Mouse (Mus musculus): ENCODE data around the gene Hacd3. TPM values are rescaled to one million over a fixed set of nuclear protein-coding genes. Genes with fewer than 3 reads are reported as not detected.
"Not testable (repeated sequence)": the region's sequence is repeated elsewhere in the genome, so short reads cannot be mapped to it uniquely, and the experiment has no call there.

Hacd3 gene
- polyA plus RNA-seq, 1 experiment from 2014 or later: 83.5 TPM

GRCm38 (mm10) chr9:65036456-65036855 lies 15.0 kb upstream of the Hacd3 start:
- Histone ChIP-seq H3K27ac (replicated peaks; ENCODE audit: low read depth, low read length) (no peak overlapping the region), H3K4me3 (ENCODE audit: low read depth, low read length) (no peak overlapping the region), H3K9me3 (replicated peaks; ENCODE audit: control insufficient read depth, low read length) (no peaks in the 10 kb centered on the region), H3K27me3 (ENCODE audit: control insufficient read depth, insufficient read depth, low read length) (no peaks in the 10 kb centered on the region), H3K36me3 (replicated peaks; ENCODE audit: control insufficient read depth, insufficient read depth, low read depth, low read length) (peaks cover 6% of the 10 kb centered on the region), H3K4me2 (ENCODE audit: low read depth, low read length) (no peak overlapping the region), H3K9ac (replicated peaks; ENCODE audit: low read length) (no peak overlapping the region), H3K4me1 (ENCODE audit: control insufficient read depth, insufficient read depth, low read length) (no peaks in the 10 kb centered on the region)
- 100% methylated on average over 1 of the region's 1 CpGs for WGBS
- DNase-seq (ENCODE audit: low spot score) (no peak), ATAC-seq (replicated peaks; ENCODE audit: insufficient number of reproducible peaks, low FRiP score, low TSS enrichment, low read depth) (no peak)

GRCm38 (mm10) chr9:65032269-65033108 lies 11.0 kb upstream of the Hacd3 start, which contains the start of gene Dpp8:
Gene Dpp8, plus strand, starts transcription at chr9:65032414.
- under 1% methylated on average over 75 of the region's 85 CpGs for WGBS

GRCm38 (mm10) chr9:65031894-65032268 lies 10.4 kb upstream of the Hacd3 start:
- peak overlapping the region; percentile 99; the same call in 1 of the 2 replicates for H3K4me3 ChIP-seq (ENCODE audit: low read depth, low read length)
- H3K4me1 ChIP-seq (ENCODE audit: control insufficient read depth, insufficient read depth, low read length): no peaks in the 10 kb centered on the region
- 34% methylated on average over 4 of the region's 4 CpGs for WGBS
- H3K4me2 ChIP-seq (ENCODE audit: low read depth, low read length): no peak overlapping the region
- H3K36me3 ChIP-seq (replicated peaks; ENCODE audit: control insufficient read depth, insufficient read depth, low read depth, low read length): no peaks in the 10 kb centered on the region
- no peaks in the 10 kb centered on the region for H3K27me3 ChIP-seq (ENCODE audit: control insufficient read depth, insufficient read depth, low read length)
- ATAC-seq (replicated peaks; ENCODE audit: insufficient number of reproducible peaks, low FRiP score, low TSS enrichment, low read depth) (no peak), DNase-seq (ENCODE audit: low spot score) (no peak)
- H3K27ac ChIP-seq (replicated peaks; ENCODE audit: low read depth, low read length): no peak overlapping the region
- no peak overlapping the region for H3K9ac ChIP-seq (replicated peaks; ENCODE audit: low read length)
- no peaks in the 10 kb centered on the region for H3K9me3 ChIP-seq (replicated peaks; ENCODE audit: control insufficient read depth, low read length)

More at GRCm38 (mm10) chr9:65032269-65033108, 11.0 kb upstream of the Hacd3 start, which contains the start of gene Dpp8:
- Histone ChIP-seq H3K9me3 (replicated peaks; ENCODE audit: control insufficient read depth, low read length) (no peaks in the 10 kb centered on the region), H3K9ac (replicated peaks; ENCODE audit: low read length) (peak within 1 kb of the TSS; percentile 95), H3K4me1 (ENCODE audit: control insufficient read depth, insufficient read depth, low read length) (no peaks in the 10 kb centered on the region), H3K27me3 (ENCODE audit: control insufficient read depth, insufficient read depth, low read length) (no peaks in the 10 kb centered on the region), H3K4me3 (ENCODE audit: low read depth, low read length) (peak within 1 kb of the TSS; percentile 99), H3K4me2 (ENCODE audit: low read depth, low read length) (peak within 1 kb of the TSS; percentile 84), H3K36me3 (replicated peaks; ENCODE audit: control insufficient read depth, insufficient read depth, low read depth, low read length) (no peaks in the 10 kb centered on the region), H3K27ac (replicated peaks; ENCODE audit: low read depth, low read length) (peak within 1 kb of the TSS; percentile 82)
- peak; percentile 94 for DNase-seq (ENCODE audit: low spot score)
- peak; percentile 92 for ATAC-seq (replicated peaks; ENCODE audit: insufficient number of reproducible peaks, low FRiP score, low TSS enrichment, low read depth)

GRCm38 (mm10) chr9:65031355-65031754 lies 9.9 kb upstream of the Hacd3 start:
- not testable (repeated sequence) for H3K27me3 ChIP-seq (ENCODE audit: control insufficient read depth, insufficient read depth, low read length); ATAC-seq (replicated peaks; ENCODE audit: insufficient number of reproducible peaks, low FRiP score, low TSS enrichment, low read depth)
- 74% methylated on average over 5 of the region's 5 CpGs for WGBS

GRCm38 (mm10) chr9:65028313-65028712 lies 6.8 kb upstream of the Hacd3 start:
- no peak overlapping the region for H3K27ac ChIP-seq (replicated peaks; ENCODE audit: low read depth, low read length)
- DNase-seq (ENCODE audit: low spot score): no peak
- no peak for ATAC-seq (replicated peaks; ENCODE audit: insufficient number of reproducible peaks, low FRiP score, low TSS enrichment, low read depth)
- H3K9me3 ChIP-seq (replicated peaks; ENCODE audit: control insufficient read depth, low read length): no peaks in the 10 kb centered on the region
- no peak overlapping the region for H3K9ac ChIP-seq (replicated peaks; ENCODE audit: low read length)
- H3K4me2 ChIP-seq (ENCODE audit: low read depth, low read length): no peak overlapping the region
- H3K4me3 ChIP-seq (ENCODE audit: low read depth, low read length): no peak overlapping the region
- no peaks in the 10 kb centered on the region for H3K4me1 ChIP-seq (ENCODE audit: control insufficient read depth, insufficient read depth, low read length)
- WGBS: 80% methylated on average over 5 of the region's 5 CpGs
- no peaks in the 10 kb centered on the region for H3K36me3 ChIP-seq (replicated peaks; ENCODE audit: control insufficient read depth, insufficient read depth, low read depth, low read length)
- H3K27me3 ChIP-seq (ENCODE audit: control insufficient read depth, insufficient read depth, low read length): no peaks in the 10 kb centered on the region

More at GRCm38 (mm10) chr9:65031355-65031754, 9.9 kb upstream of the Hacd3 start:
- H3K4me2 ChIP-seq (ENCODE audit: low read depth, low read length); H3K27ac ChIP-seq (replicated peaks; ENCODE audit: low read depth, low read length); H3K9ac ChIP-seq (replicated peaks; ENCODE audit: low read length); DNase-seq (ENCODE audit: low spot score); H3K9me3 ChIP-seq (replicated peaks; ENCODE audit: control insufficient read depth, low read length); H3K36me3 ChIP-seq (replicated peaks; ENCODE audit: control insufficient read depth, insufficient read depth, low read depth, low read length); H3K4me3 ChIP-seq (ENCODE audit: low read depth, low read length); H3K4me1 ChIP-seq (ENCODE audit: control insufficient read depth, insufficient read depth, low read length): not testable (repeated sequence)

- 84% methylated on average over 7 of the region's 7 CpGs for WGBS
- Histone ChIP-seq H3K4me2 (ENCODE audit: low read depth, low read length) (no peak overlapping the region), H3K27ac (replicated peaks; ENCODE audit: low read depth, low read length) (no peak overlapping the region), H3K9me3 (replicated peaks; ENCODE audit: control insufficient read depth, low read length) (no peaks in the 10 kb centered on the region), H3K9ac (replicated peaks; ENCODE audit: low read length) (no peak overlapping the region), H3K27me3 (ENCODE audit: control insufficient read depth, insufficient read depth, low read length) (no peaks in the 10 kb centered on the region), H3K4me3 (ENCODE audit: low read depth, low read length) (no peak overlapping the region), H3K4me1 (ENCODE audit: control insufficient read depth, insufficient read depth, low read length) (no peaks in the 10 kb centered on the region), H3K36me3 (replicated peaks; ENCODE audit: control insufficient read depth, insufficient read depth, low read depth, low read length) (no peaks in the 10 kb centered on the region)
- DNase-seq (ENCODE audit: low spot score) (no peak), ATAC-seq (replicated peaks; ENCODE audit: insufficient number of reproducible peaks, low FRiP score, low TSS enrichment, low read depth) (no peak)
Measured at GRCm38 (mm10) chr9:65027241-65027640, 5.7 kb upstream of the Hacd3 start.

GRCm38 (mm10) chr9:65023447-65023846 lies 2.0 kb upstream of the Hacd3 start:
- ATAC-seq (replicated peaks; ENCODE audit: insufficient number of reproducible peaks, low FRiP score, low TSS enrichment, low read depth): no peak
- WGBS: 92% methylated on average over 3 of the region's 3 CpGs
- H3K9me3 ChIP-seq (replicated peaks; ENCODE audit: control insufficient read depth, low read length): no peaks in the 10 kb centered on the region

GRCm38 (mm10) chr9:65022580-65023135 lies 1.2 kb upstream of the Hacd3 start:
- no peak for DNase-seq (ENCODE audit: low spot score)
- H3K9me3 ChIP-seq (replicated peaks; ENCODE audit: control insufficient read depth, low read length): no peaks in the 10 kb centered on the region
- H3K27me3 ChIP-seq (ENCODE audit: control insufficient read depth, insufficient read depth, low read length): no peaks in the 10 kb centered on the region
- H3K9ac ChIP-seq (replicated peaks; ENCODE audit: low read length): no peak overlapping the region
- H3K27ac ChIP-seq (replicated peaks; ENCODE audit: low read depth, low read length): no peak overlapping the region
- 80% methylated on average over 4 of the region's 4 CpGs for WGBS
- H3K4me2 ChIP-seq (ENCODE audit: low read depth, low read length): no peak overlapping the region
- no peak overlapping the region for H3K4me3 ChIP-seq (ENCODE audit: low read depth, low read length)
- H3K36me3 ChIP-seq (replicated peaks; ENCODE audit: control insufficient read depth, insufficient read depth, low read depth, low read length): no peaks in the 10 kb centered on the region
- no peak for ATAC-seq (replicated peaks; ENCODE audit: insufficient number of reproducible peaks, low FRiP score, low TSS enrichment, low read depth)
- H3K4me1 ChIP-seq (ENCODE audit: control insufficient read depth, insufficient read depth, low read length): no peaks in the 10 kb centered on the region

More at GRCm38 (mm10) chr9:65023447-65023846, 2.0 kb upstream of the Hacd3 start:
- no peak overlapping the region for H3K4me3 ChIP-seq (ENCODE audit: low read depth, low read length)
- no peak overlapping the region for H3K9ac ChIP-seq (replicated peaks; ENCODE audit: low read length)
- H3K36me3 ChIP-seq (replicated peaks; ENCODE audit: control insufficient read depth, insufficient read depth, low read depth, low read length): no peaks in the 10 kb centered on the region
- DNase-seq (ENCODE audit: low spot score): no peak
- H3K4me2 ChIP-seq (ENCODE audit: low read depth, low read length): no peak overlapping the region
- no peaks in the 10 kb centered on the region for H3K4me1 ChIP-seq (ENCODE audit: control insufficient read depth, insufficient read depth, low read length)
- H3K27me3 ChIP-seq (ENCODE audit: control insufficient read depth, insufficient read depth, low read length): no peaks in the 10 kb centered on the region
- no peak overlapping the region for H3K27ac ChIP-seq (replicated peaks; ENCODE audit: low read depth, low read length)

All from embryonic facial prominence, embryonic 11.5 days (tissue).